Mouse (Mus musculus): ENCODE results near the gene Tmem115. TPM values are rescaled to one million over a fixed set of nuclear protein-coding genes. Genes with fewer than 3 reads are reported as not detected.
A peak's percentile ranks its signal among the peaks of the same experiment; 100 is the strongest.

The Tmem115 gene
- 10 to 100 TPM; 36.2 to 37.2 (median 36.9) TPM for total RNA-seq (2022)

DNA sequence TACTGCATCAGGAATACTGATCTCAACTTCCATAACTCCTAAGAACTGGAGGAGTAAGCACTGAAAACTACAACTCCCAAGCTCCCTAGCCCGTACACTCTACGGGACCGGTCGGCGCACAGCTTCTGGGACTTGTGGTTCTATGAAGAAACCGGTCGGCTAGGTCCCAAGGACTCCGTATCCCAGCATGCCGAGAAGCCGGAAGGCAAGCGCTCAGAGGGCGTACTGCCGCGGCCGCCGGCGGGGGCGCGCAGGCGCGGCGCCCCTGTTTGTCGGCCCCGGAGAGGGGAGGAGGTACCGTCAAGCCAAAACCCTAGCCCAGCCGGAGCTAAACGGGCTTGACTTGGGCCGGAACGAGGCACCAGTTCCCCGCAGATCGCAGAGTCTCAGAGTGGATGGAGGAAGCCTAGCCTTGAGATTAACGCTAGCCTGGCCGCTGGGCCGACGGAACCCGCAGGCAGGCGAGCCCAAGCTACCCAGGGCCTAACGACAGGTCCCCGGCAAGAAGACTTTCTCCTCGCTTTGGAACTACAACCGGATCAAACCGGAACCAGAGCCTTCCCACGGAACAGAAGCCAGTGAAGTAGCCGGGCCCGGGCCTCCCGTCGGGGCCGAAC, at the start of gene Tmem115:
Gene Tmem115 (plus strand): TSS at position 155 of the 617 bp plus-strand sequence.
- DNase-seq (ENCODE audit: low spot score in 2 of 2): peak; percentile 79 to 96

DNA sequence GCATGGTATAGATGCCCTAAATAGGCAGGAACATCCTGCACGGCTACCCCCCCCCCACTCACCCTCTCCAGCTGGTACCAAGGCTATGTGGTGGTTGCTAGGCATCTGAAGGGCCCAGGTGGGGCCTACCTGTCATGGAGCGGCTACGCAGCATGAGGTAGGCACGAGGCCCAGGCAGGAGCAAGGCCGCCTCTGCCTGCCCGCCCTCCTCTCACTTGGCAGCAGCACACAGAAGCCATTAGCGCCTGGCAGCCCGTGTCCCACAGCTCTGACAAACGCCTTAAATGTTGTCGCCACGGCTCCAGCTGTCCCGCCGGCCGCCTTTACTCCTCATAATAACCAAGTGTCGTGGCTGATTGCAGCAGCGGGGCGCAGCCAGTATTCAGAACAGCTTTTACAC, 49.4 kb upstream of the Tmem115 start:
- DNase-seq (ENCODE audit: low spot score in 2 of 2): peak in 1 of 2 experiments; percentile 64

DNA sequence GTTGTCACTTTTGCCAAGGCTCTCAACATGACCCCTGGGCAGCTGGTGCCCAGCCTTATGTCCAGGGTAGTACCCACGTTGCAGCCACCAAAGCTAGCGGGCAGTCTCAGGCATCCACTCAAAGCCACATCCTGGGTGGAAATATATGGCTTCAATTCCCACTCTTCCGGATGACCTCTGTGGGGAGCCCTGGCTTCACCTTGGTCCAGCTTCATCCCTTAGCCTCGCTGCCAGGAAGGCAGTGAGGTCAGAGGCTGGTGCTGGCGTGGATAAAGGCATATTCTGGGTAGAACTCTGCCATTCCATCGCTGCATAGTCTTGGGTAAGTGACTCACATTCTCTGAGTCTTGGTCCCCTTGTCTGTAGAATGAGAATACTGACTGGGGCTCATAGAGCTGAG, 49.0 kb upstream of the Tmem115 start:
- no peak for DNase-seq (ENCODE audit: low spot score in 2 of 2)

DNA sequence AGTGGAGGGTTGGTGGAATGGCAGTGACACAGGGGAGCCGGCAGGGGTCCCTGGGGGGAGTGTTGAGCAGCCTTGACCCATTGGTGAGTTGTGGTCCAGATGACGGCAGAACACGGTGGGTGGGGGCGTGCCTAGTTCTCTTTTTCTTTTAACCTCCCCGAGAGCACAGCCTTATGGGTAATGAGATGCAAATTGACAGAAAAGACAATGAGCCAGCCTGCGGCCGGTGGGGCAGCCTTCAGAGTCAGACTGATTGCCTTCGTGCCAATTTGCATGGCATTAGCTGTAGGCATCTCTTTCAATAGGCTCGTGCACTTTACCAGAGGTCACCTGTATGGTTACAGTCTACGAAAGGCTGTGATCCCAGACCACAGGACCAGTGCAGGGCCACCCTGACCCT, 47.7 kb upstream of the Tmem115 start:
- DNase-seq (ENCODE audit: low spot score in 2 of 2): no peak

DNA sequence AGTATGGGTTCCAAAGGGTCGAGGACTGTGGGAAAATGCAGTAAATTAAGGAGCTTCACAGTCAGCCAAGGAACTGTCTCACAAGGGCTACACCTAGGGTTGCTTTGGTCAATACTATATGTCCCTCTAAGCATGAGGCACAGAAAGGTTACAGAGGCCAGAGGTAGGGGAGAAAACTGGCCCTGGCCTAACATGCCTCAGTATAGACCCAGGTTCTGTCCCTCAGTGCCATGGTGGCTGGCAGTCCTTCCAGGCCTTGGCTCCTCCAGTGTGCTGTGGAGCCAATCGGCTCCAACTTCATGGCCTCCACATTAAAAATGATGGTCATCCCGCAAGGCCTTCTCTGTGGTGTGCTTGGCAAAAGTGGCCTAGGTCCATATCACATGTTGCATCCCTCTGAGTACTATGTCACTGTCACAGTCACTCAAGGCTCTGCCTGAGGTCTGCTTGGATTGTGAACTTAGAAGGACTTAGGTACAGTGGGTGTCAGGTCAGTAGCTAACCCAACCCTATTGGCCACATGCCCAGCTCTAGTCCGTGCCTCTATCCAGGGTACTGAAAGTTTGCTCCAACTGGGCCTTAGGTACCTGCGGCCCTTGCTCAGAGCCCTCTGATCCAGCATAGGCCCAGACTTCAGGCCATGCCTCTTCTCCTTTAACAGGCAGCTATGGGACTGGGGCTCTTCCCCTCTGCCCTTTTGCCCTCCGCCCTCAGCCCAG, 47.1 kb upstream of the Tmem115 start:
- DNase-seq (ENCODE audit: low spot score in 2 of 2): no peak

DNA sequence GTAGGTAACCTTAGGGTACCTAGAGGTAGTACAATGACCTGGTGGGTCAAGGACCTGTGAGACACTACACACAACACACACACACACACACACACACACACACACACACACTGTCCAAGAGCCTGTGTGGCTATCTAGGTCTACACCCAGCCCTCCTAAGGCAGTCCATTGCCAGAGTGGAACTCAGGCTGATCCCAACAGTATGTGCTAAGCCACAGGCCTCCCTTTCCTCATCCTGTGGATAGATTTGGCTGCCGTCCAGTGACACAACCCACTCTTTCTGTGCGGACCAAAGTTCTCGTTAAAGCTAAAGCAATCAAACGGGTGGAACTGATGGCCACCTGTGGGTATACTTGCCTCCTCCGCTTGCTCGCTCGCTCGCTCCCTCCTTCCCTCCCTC, 43.6 kb upstream of the Tmem115 start:
- DNase-seq (ENCODE audit: low spot score in 2 of 2): no peak

DNA sequence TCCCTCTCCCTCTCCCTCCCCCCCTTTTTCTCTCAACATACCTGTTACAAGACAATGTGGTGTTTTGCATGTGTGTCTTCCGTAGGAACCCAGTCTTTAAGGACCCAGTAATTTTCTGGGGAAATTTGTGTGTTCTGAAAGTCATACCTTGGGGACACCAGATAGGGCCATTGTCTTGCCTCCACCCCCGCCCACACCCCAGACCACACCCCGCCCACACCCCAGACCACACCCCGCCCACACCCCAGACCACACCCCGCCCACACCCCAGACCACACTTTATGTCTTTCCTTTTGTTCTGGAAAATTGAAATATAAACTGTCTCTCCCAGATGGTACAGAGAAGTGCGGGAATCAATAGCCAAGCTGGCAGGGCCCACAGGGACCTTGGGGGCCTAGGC, 43.1 kb upstream of the Tmem115 start:
- DNase-seq (ENCODE audit: low spot score in 2 of 2): no peak

DNA sequence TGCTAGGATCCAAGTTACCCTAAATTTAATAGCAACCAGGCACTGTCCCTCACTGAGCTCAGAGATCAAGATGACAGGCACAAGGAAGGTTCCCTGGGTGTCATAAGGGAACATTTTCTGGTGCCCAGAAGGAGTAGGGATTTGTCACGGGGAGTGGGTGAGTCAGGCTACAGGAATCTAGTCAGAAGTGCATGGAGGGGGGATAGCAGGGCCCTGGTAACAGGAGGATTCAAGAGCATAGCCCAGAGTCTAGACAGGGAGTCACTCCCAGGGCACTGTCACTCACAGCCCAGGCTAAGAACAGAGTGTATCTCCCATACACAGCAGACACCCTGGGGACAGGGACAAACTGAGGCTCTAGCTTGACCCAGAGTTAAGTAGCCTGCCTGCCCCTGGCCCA, 40.2 kb upstream of the Tmem115 start:
- no peak for DNase-seq (ENCODE audit: low spot score in 2 of 2)

DNA sequence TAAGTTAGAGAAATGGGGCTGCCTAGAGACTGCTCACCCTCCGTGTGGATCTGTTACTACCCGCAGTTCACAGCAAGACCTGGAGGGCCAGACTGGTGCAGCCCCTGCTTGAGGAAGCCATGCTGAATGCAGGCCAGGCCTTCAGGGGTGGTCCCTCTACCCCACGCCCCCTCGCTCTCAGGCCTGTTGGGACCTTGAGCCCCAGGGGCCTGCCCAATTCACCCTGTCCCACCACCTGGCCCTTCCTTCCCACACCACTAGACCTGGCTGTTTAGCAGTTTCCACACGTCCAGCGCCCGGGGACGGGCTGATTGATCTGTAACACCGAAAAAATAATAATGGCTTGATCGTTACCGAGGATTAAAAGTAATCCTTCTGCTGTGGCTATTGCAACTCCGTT, 39.5 kb upstream of the Tmem115 start:
- DNase-seq (ENCODE audit: low spot score in 2 of 2): no peak

DNA sequence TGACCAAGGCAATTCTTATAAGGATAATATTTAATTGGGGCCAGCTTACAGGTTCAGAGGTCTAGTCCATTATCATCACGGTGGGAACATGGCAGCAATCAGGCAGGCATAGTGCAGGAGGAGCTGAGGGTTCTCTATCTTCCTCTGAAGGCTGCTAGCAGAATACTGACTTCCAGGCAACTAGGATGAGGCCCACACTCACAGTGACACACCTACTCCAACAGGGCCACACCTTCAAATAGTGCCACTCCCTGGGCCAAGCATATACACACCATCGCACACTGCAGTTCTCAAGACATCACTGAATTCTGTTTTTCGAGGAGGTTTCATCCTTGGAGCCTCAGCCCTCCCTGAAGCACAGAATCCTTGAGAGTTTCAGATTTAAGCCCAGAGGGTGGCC, 37.4 kb upstream of the Tmem115 start:
- DNase-seq (ENCODE audit: low spot score in 2 of 2): no peak

DNA sequence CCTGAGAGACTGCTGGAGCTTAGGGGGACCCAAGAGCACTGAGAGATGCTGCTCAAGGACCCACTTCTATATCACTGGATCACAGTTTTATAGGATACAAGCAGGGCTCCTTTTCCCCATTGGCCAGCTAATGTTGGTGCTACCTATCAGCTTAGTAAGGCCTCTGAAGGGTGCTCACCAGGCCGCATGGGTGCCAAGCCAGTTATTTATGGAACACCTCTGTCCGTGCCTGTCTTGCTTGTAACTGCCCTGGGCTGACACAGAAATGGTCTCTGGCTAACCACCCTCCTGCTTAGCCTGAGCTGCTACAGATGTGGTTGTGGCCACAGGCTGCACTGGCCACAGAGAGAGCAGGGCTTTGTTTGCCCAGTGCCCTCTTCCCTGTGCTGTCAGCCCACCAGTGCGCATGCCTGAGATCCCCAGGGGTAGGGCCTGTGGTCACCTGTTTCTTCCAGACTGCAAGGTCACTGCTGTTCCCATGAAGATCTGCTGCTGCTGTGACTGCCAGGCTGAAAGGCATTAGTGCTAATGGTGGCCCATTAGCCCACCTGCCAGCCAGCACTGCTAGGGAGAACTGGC, 32.9 kb upstream of the Tmem115 start:
- DNase-seq (ENCODE audit: low spot score in 2 of 2): no peak

DNA sequence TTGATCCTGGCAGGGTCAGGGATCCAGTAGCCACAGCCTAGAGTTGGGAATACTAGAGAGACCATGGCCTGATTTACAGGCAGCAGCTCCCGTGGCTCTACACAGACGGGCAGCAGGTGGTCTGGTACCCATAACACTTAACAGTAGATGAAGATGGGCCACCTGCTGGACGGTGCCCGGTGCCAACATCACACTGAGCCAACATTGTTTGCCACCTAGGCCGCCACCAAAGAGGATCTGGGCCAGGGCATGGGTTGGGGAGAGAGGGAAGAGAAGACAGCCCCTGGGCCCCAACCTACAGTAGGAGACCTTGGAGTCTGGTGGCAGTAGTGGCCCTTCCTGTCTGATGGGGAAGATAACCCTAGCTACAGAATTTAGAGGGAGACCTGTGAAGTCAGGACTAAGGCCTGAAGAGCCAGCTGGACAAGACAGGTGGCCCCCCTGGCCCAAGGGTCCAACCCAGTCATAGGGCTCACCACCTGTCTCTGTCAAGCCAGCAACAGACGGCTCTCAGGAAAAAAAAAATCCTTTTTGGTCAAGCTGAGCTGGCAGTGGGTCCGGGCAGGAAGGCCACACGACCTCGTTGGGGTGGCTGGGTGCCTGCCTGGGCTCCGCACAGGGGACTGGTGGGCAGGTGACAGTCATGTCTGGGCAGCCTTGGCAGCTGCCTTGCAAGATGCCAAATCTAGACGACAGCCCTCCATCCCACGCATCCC, 31.5 kb upstream of the Tmem115 start:
- DNase-seq (ENCODE audit: low spot score in 2 of 2): no peak

DNA sequence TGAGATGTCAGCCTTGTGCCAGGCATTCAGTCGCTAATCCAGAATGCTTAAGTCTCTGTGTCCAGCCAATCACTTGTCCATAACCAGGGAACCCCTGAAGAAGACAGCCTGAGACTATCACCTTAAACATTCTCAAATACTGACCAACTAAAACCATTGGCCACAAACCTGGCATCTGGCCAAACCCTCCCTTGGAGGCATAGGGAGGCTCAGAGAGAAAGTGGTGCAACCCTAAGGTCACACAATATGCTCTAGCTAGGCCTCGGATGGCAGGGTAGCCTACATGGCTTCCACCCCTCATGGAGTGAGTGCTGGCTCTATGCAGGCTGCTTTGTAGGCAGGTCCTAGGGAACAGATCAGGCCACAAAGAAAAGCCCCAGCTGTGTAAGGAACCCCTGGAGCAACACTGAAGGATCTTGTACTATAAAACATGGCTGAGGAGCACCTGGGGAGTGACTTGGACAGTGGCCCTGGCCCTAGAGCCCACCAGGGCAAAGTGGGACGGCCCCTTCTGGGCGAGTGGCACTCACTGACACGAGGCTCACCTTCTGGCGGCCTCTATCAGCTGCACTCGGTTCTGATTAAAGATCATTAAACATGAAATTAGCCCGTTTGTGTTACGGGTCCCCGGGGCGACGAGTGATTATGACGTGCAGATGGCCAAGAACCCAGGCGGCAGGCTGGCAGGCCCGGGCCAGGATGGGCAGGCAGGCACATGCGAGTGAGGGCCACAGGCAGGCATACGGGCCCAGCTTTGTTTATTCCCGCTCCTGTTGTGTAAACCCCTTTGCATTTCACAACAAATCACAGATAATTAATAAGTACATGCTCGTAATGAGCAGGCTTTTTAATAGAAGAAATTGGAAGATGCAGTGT, 28.8 kb upstream of the Tmem115 start:
- no peak for DNase-seq (ENCODE audit: low spot score in 2 of 2)

DNA sequence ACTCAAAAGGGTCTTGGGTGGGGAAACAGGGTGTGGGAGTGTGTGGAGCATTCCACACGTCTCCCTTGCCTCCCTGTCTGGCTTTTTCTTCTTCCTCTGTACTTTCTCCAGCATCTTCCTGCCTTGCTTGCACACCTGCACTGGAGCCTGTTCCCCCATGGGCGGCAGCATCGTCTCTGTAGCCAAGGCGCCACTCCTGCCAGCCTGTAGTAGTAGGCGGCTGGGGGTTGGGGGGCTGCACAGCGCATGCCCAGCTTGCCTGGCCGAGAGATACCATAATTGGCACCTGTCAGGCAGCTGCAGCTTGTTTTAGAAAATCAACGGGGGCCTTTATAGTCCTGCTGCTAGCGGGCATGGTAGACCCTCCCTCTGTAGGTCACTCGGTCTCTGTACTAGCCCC, 25.5 kb upstream of the Tmem115 start:
- peak; percentile 32 to 65 for DNase-seq (ENCODE audit: low spot score in 2 of 2)

DNA sequence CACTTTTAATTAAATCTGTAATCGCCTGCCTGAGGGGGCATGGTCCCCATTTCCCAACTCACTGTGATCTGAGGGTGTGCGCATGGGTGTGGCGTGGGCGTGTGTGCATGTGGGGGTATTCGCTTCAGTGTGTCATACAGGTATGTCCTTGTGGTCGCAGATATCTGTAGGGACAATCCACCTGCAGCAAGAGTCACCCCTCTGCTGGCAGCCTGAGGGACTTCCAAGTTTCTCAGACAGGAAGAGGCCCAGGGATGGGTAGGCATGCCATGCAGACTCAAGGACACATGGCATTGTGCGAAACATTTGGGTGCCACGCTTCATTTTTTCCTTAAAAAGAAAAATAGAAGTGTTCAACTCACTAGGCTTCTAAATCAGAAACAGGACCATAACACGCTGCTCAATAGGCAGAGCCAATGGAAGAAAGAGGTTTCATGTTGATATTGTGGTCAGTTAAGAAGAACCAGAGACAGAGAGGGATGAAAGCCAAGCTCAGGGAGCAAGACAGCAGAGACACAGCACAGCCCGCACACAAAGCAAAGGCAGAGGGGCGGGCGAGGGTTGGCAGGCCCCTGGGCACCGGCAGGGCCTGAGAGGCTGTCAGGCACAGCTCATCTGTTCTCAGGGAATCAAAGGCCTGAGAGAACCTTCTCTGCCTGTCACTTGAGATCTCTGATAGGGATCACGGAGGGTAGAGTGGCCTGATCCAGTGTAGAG, 23.2 kb upstream of the Tmem115 start:
- no peak for DNase-seq (ENCODE audit: low spot score in 2 of 2)

DNA sequence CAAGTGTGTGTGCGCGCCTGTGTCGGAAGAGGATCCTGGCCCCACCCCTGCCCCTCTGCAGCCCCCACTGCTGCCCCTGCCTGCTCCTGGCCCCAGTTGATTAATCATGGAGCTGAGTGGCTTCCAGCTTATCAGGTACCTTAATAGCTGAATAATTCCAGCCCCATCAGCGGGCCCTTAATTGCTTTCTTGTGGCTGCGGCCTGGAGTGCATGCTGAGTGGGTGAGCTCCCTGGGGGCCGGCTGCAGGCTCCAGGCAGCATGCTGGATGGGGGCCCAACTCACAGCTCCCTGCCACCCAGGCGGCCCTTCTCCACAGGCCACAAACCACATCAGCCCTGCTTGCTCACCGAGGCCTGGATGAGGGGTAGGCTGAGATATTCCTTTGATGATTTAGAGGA, 22.3 kb upstream of the Tmem115 start:
- DNase-seq (ENCODE audit: low spot score in 2 of 2): no peak

DNA sequence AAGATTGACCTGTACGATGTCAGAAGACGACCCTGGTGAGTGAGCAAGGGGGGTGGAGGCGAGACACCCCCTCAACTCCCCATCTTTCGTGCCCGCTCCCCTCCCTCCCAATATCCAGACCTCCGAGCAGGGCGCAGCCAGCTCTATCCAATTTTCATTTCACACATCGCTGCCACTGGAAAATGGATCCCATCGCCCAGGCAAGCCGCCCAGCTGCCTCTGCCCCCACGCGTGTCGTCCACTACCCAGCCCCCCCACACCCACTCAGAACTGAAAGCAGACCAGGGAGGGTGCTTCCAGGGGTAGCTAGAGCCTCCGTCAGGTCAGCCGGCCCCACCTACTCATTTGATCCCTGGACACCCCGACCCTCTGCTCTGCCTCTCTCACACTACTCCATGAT, 21.4 kb upstream of the Tmem115 start:
- no peak for DNase-seq (ENCODE audit: low spot score in 2 of 2)

DNA sequence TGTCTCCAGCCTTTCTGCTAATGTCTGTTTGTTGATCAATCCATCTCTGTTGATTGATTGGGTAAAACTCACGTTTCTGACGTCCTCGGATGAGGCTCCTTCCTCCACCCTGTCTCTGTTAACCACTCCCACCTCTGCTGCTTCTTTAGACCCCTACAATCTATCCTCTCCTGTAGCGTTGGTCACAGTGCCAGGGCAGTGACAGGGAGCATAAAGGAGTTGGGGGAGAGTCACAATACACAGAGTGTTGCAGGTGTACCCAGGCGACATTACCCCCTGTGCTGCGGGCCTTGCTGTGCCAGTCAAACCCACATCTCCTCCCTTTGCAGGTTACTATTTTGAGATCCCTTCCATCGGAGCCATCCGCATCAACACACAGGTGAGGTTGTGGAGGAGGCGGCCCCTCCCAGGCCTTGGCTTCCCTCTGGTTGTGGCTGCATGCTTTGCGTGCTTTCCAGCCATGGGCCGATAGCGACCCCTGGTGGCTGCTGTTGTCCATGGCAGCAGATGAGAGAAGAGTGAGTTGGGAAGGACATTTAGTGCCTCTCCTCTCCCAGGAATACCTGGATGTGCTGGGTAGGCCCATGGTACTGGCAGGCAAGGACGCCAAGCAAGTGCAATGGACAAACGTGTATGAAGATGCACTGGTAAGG, 19.3 kb upstream of the Tmem115 start:
- peak; percentile 57 to 92 for DNase-seq (ENCODE audit: low spot score in 2 of 2)

DNA sequence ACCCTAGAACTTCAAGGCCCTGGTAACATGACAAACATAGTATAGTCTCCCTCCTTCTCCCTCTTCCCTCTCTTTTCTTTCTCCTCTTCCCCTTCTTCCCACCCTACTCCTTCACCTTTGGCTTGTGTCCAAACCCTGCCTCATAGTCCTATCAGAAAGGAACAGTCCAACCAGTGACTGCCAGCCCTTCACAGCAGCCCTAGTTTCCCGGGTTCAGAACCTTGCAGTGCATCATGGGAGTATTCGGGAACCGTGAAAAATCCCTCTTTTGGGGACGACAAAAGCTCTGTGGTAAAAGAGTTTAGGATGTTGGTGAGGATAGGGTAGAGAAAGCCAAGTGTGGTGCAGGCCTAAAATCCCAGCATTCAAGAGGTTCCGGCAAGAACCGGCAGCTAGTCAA, 13.4 kb upstream of the Tmem115 start:
- DNase-seq (ENCODE audit: low spot score in 2 of 2): no peak

DNA sequence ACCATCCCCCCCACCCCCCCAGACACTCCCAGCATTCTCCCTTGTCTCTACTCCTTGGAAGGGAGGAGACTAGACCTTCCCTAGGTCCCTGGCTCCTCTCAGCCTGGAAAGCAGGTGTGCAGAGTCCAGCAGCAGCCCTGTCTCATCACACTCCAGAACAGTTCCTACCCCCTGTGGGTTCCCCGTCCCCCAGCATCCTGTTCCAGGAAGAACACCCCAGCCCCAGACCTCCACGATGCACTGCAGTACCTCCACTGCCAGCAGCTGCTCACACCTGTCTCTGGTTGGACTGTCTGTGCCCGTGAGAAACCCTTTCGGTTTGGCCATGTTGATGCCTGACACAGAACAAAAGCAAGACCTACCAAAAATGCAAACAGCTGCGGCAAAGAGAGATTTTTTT, 12.6 kb upstream of the Tmem115 start:
- DNase-seq (ENCODE audit: low spot score in 2 of 2): no peak

Measured in left cerebral cortex, adult 8-10 months (tissue).